Mouse (Mus musculus) fibroblast of lung, adult 2 months (primary cell): ENCODE measurements at regions not wholly inside any gene's neighbourhood (a gene's known extent, or its start where the extent isn't known, plus 50 kb on each side); places are given as distances from the start of the nearest gene placed in this dataset.
"Not testable (repeated sequence)": the region's sequence is repeated elsewhere in the genome, so short reads cannot be mapped to it uniquely, and the experiment has no call there.

Source experiments
- DNase-seq: peaks from one replicate; pipeline ENCODE4 v3.0.0-alpha.2; 2011; ENCODE audit warnings: low read depth

GRCm38 (mm10) chr9:78769168-78769567, 153.8 kb downstream of the Cd109 start:
- DNase-seq = peak; percentile 36

GRCm38 (mm10) chr9:78773936-78774335, 158.6 kb downstream of the Cd109 start:
- DNase-seq = no peak

- peak; percentile 19 for DNase-seq
Observed at GRCm38 (mm10) chr9:78775462-78775861, 160.1 kb downstream of the Cd109 start.

GRCm38 (mm10) chr9:78780595-78780994, 165.2 kb downstream of the Cd109 start:
- no peak for DNase-seq

GRCm38 (mm10) chr9:78782297-78782696, 167.0 kb downstream of the Cd109 start:
- no peak for DNase-seq

- no peak for DNase-seq
Observed at GRCm38 (mm10) chr9:78782860-78783259, 167.5 kb downstream of the Cd109 start.

GRCm38 (mm10) chr9:78787866-78788265, 172.5 kb downstream of the Cd109 start:
- DNase-seq = peak; percentile 23

GRCm38 (mm10) chr9:78789703-78790102, 174.4 kb downstream of the Cd109 start:
- no peak for DNase-seq

GRCm38 (mm10) chr9:78790155-78790554, 174.8 kb downstream of the Cd109 start:
- DNase-seq = no peak

GRCm38 (mm10) chr9:78795801-78796200, 180.5 kb downstream of the Cd109 start:
- DNase-seq = no peak

- DNase-seq = no peak
Observed at GRCm38 (mm10) chr9:78817221-78817620, 201.9 kb downstream of the Cd109 start.

- DNase-seq = not testable (repeated sequence)
Observed at GRCm38 (mm10) chr9:78821554-78822212, 206.3 kb downstream of the Cd109 start.

- DNase-seq = no peak
Observed at GRCm38 (mm10) chr9:78844969-78845683, 229.8 kb downstream of the Cd109 start.

- peak; percentile 31 for DNase-seq
Observed at GRCm38 (mm10) chr9:78846110-78846509, 230.8 kb downstream of the Cd109 start.

GRCm38 (mm10) chr9:78847890-78848563, 232.7 kb downstream of the Cd109 start:
- no peak for DNase-seq

- not testable (repeated sequence) for DNase-seq
Observed at GRCm38 (mm10) chr9:78848564-78848893, 233.2 kb downstream of the Cd109 start.

GRCm38 (mm10) chr9:78856981-78857380, 241.6 kb downstream of the Cd109 start:
- DNase-seq = no peak

GRCm38 (mm10) chr9:78859956-78860355, 244.6 kb downstream of the Cd109 start:
- no peak for DNase-seq

GRCm38 (mm10) chr9:78872561-78872960, 257.2 kb downstream of the Cd109 start:
- DNase-seq = no peak

GRCm38 (mm10) chr9:78879955-78880642, 264.8 kb downstream of the Cd109 start:
- peak; percentile 13 for DNase-seq

GRCm38 (mm10) chr9:78880643-78881306, 265.4 kb downstream of the Cd109 start:
- no peak for DNase-seq

GRCm38 (mm10) chr9:78881307-78881790, 266.0 kb downstream of the Cd109 start:
- no peak for DNase-seq
